Mouse (Mus musculus): ENCODE measurements around the gene Tgfa. TPM values are rescaled to one million over a fixed set of nuclear protein-coding genes. Genes with fewer than 3 reads are reported as not detected.

Gene Tgfa
- polyA plus RNA-seq, 1 experiment from 2014 or later = 1.8 TPM

DNA sequence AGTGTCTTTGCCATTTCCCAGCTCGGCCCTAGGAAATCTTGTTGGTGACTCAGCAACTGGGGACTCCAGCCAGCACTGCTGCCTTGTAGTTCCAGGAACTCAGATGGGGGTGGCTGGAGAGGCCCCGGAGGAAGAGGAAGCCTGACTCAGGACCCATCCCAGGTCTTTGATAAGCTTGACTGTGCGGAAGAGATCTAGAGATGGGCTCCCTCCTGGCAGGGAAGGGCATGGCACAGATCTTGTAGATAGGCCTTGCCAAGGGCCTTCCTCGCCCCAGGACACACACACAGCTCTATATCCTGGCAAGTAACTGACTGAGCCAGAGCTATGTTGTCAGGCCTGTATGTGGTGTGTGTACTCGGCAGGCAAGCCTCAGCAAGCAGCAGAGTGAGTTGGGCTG is 24.5 kb downstream of the Tgfa start:
- H3K4me1 ChIP-seq (ENCODE audit: control insufficient read depth, insufficient read depth, low read length) = no peaks in the 10 kb centered on the region
- no peaks in the 10 kb centered on the region for H3K36me3 ChIP-seq (replicated peaks; ENCODE audit: control insufficient read depth, insufficient read depth, low read depth, low read length)
- H3K4me2 ChIP-seq (ENCODE audit: low read depth, low read length) = no peak overlapping the region
- ATAC-seq (replicated peaks; ENCODE audit: insufficient number of reproducible peaks, low FRiP score, low TSS enrichment, low read depth) (no peak), DNase-seq (ENCODE audit: low spot score) (no peak)
- no peaks in the 10 kb centered on the region for H3K27me3 ChIP-seq (ENCODE audit: control insufficient read depth, insufficient read depth, low read length)
- WGBS = 74% methylated on average over 5 of the region's 5 CpGs
- no peaks in the 10 kb centered on the region for H3K9me3 ChIP-seq (replicated peaks; ENCODE audit: control insufficient read depth, low read length)
- H3K9ac ChIP-seq (replicated peaks; ENCODE audit: low read length) = no peak overlapping the region
- H3K4me3 ChIP-seq (ENCODE audit: low read depth, low read length) = no peak overlapping the region
- no peak overlapping the region for H3K27ac ChIP-seq (replicated peaks; ENCODE audit: low read depth, low read length)

DNA sequence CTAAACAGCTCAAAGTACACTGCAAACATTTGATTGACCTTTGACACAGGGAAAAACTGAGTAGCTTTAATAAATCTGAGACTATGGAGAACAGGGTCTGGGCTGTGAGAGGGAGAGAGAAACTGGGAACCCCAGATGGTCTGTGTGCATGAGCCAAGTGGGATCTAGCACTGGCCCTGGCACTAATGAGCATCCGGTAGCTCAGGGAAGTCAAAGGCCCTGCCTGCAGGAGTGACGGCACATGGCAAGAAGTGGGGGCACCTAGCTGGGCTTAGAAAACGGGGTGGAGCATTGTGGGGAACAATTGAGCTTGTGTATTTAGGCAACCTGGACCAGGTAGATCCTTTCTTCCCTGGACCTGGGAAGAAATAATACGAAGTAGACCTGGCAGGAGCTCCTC is 25.1 kb downstream of the Tgfa start:
- WGBS = 73% methylated on average over 4 of the region's 4 CpGs
- DNase-seq (ENCODE audit: low spot score) = no peak

DNA sequence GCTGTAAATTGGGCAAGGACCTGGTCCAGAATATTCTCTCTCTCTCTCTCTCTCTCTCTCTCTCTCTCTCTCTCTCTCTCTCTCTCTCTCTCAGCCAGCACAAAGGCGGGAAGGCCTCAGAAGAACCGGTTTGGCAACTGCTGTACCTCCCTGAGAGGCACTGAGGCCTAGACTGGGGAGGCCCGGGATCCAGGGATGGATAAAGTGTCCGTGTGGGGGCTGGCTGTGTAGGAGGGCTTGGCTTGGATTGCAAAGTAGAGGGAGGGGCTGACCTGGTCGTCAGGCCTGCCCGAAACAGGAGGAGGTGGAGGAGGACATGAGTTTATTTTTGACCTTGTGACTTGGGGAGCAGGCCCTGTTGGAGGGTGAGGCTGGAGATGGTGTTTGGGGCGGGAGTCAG is 27.4 kb downstream of the Tgfa start:
- no peak overlapping the region for H3K27ac ChIP-seq (replicated peaks; ENCODE audit: low read depth, low read length)
- no peak for ATAC-seq (replicated peaks; ENCODE audit: insufficient number of reproducible peaks, low FRiP score, low TSS enrichment, low read depth)

More for the DNA sequence above, 25.1 kb downstream of the Tgfa start:
- no peak overlapping the region for H3K9ac ChIP-seq (replicated peaks; ENCODE audit: low read length)
- no peaks in the 10 kb centered on the region for H3K4me1 ChIP-seq (ENCODE audit: control insufficient read depth, insufficient read depth, low read length)
- no peaks in the 10 kb centered on the region for H3K9me3 ChIP-seq (replicated peaks; ENCODE audit: control insufficient read depth, low read length)
- H3K36me3 ChIP-seq (replicated peaks; ENCODE audit: control insufficient read depth, insufficient read depth, low read depth, low read length) = no peaks in the 10 kb centered on the region
- no peak overlapping the region for H3K27ac ChIP-seq (replicated peaks; ENCODE audit: low read depth, low read length)
- no peak overlapping the region for H3K4me2 ChIP-seq (ENCODE audit: low read depth, low read length)
- H3K27me3 ChIP-seq (ENCODE audit: control insufficient read depth, insufficient read depth, low read length) = no peaks in the 10 kb centered on the region
- ATAC-seq (replicated peaks; ENCODE audit: insufficient number of reproducible peaks, low FRiP score, low TSS enrichment, low read depth) = no peak
- no peak overlapping the region for H3K4me3 ChIP-seq (ENCODE audit: low read depth, low read length)

DNA sequence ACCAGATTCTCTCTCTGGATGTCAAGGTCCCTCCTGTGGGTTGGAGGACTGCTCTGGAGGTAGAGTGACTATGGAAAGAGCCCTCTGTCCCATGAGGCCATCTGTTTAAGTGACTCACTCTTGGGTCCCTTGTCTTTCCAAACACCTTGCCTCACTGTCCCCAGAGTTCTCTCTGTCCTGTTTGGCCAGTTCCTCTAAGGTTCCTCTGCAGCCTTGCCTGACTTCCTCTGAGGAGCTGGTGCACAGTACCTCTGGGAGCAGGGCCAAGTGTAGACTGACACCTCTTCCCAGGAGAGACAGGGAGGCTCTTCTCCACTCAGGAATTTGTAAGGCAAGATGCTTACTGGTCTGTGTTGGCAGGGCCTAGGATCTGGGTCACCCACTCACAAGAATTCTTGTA is 30.6 kb downstream of the Tgfa start:
- Histone ChIP-seq H3K27me3 (ENCODE audit: control insufficient read depth, insufficient read depth, low read length) (no peaks in the 10 kb centered on the region), H3K4me3 (ENCODE audit: low read depth, low read length) (no peak overlapping the region), H3K4me1 (ENCODE audit: control insufficient read depth, insufficient read depth, low read length) (no peaks in the 10 kb centered on the region), H3K9ac (replicated peaks; ENCODE audit: low read length) (no peak overlapping the region), H3K9me3 (replicated peaks; ENCODE audit: control insufficient read depth, low read length) (no peaks in the 10 kb centered on the region), H3K36me3 (replicated peaks; ENCODE audit: control insufficient read depth, insufficient read depth, low read depth, low read length) (no peaks in the 10 kb centered on the region), H3K27ac (replicated peaks; ENCODE audit: low read depth, low read length) (no peak overlapping the region), H3K4me2 (ENCODE audit: low read depth, low read length) (no peak overlapping the region)
- DNase-seq (ENCODE audit: low spot score) (no peak), ATAC-seq (replicated peaks; ENCODE audit: insufficient number of reproducible peaks, low FRiP score, low TSS enrichment, low read depth) (no peak)

More for the DNA sequence above, 27.4 kb downstream of the Tgfa start:
- no peak overlapping the region for H3K4me2 ChIP-seq (ENCODE audit: low read depth, low read length)
- no peaks in the 10 kb centered on the region for H3K4me1 ChIP-seq (ENCODE audit: control insufficient read depth, insufficient read depth, low read length)
- H3K36me3 ChIP-seq (replicated peaks; ENCODE audit: control insufficient read depth, insufficient read depth, low read depth, low read length) = no peaks in the 10 kb centered on the region
- DNase-seq (ENCODE audit: low spot score) = peak; percentile 40
- H3K9ac ChIP-seq (replicated peaks; ENCODE audit: low read length) = no peak overlapping the region
- H3K9me3 ChIP-seq (replicated peaks; ENCODE audit: control insufficient read depth, low read length) = no peaks in the 10 kb centered on the region
- H3K4me3 ChIP-seq (ENCODE audit: low read depth, low read length) = no peak overlapping the region
- WGBS = 29% methylated on average over 7 of the region's 7 CpGs
- no peaks in the 10 kb centered on the region for H3K27me3 ChIP-seq (ENCODE audit: control insufficient read depth, insufficient read depth, low read length)

DNA sequence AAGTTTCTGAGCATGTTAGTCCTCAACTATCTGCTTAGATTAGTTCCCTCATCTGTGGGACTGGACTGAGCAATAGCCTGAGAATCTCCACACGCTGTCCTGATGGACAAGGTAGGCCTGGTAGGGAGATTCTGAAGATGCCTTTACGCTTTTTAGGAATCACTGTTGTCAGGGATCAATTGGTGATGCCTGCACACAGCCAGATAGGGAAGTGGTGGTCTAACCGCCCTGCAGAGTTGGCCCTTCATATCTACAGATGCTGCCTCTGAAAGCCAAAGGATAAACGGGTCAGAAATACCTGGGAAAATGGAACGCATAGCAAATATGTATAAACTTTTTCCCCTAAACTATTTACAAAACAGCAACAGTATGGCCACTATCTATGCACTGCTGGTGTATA is 37.3 kb downstream of the Tgfa start:
- no peaks in the 10 kb centered on the region for H3K4me1 ChIP-seq (ENCODE audit: control insufficient read depth, insufficient read depth, low read length)
- H3K9ac ChIP-seq (replicated peaks; ENCODE audit: low read length) = no peak overlapping the region
- DNase-seq (ENCODE audit: low spot score) (no peak), ATAC-seq (replicated peaks; ENCODE audit: insufficient number of reproducible peaks, low FRiP score, low TSS enrichment, low read depth) (no peak)
- H3K4me3 ChIP-seq (ENCODE audit: low read depth, low read length) = no peak overlapping the region
- 88% methylated on average over 5 of the region's 5 CpGs for WGBS
- no peaks in the 10 kb centered on the region for H3K9me3 ChIP-seq (replicated peaks; ENCODE audit: control insufficient read depth, low read length)
- no peak overlapping the region for H3K27ac ChIP-seq (replicated peaks; ENCODE audit: low read depth, low read length)
- no peaks in the 10 kb centered on the region for H3K27me3 ChIP-seq (ENCODE audit: control insufficient read depth, insufficient read depth, low read length)
- no peak overlapping the region for H3K4me2 ChIP-seq (ENCODE audit: low read depth, low read length)
- no peaks in the 10 kb centered on the region for H3K36me3 ChIP-seq (replicated peaks; ENCODE audit: control insufficient read depth, insufficient read depth, low read depth, low read length)

DNA sequence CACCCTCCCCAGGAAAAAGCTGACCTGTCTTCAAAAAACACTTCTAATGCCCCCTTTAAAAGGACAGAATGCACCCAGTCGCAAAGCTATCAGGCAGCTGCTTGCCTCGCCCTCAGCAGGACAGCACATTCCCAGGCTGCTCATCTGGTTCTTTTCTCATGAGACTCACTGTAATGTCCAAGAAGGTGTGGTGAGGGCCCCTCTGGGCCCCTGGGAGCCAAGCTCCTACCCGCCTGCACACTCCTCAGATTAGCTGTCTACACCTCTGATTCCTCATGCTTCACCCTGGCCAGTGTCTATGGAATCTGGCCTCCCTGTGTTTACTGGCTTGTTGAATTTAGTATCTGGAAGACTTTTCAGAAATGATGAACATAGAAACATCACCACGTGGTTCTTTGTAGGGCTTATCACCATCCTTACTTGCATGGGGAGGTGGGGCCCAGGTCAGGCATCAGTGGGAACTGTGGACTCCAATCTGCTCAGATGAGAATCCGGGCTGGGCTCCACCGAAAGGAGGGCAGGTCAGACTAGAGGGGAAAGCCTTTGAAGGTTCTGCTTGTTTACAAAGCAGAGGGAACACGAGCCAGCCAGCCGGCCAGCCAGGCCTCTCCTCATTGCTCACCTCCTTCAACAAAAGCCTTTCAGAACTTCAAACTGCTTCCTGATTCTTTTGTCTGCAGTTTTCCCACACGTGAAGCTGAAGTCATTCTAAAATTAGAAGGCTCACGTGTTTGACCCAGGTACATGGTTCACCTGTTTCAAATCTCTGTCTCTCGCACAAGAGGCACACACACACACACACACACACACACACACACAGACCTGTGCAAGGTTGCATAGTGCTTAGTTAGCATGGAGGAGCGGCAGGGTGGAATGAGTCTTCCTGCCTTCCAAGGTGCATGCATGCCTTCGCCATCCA is 38.7 kb downstream of the Tgfa start:
- H3K9ac ChIP-seq (replicated peaks; ENCODE audit: low read length) = no peak overlapping the region
- ATAC-seq (replicated peaks; ENCODE audit: insufficient number of reproducible peaks, low FRiP score, low TSS enrichment, low read depth) (no peak), DNase-seq (ENCODE audit: low spot score) (no peak)
- 41% methylated on average over 13 of the region's 13 CpGs for WGBS
- no peak overlapping the region for H3K4me2 ChIP-seq (ENCODE audit: low read depth, low read length)
- H3K4me3 ChIP-seq (ENCODE audit: low read depth, low read length) = no peak overlapping the region
- H3K27ac ChIP-seq (replicated peaks; ENCODE audit: low read depth, low read length) = no peak overlapping the region
- H3K9me3 ChIP-seq (replicated peaks; ENCODE audit: control insufficient read depth, low read length) = no peaks in the 10 kb centered on the region
- no peaks in the 10 kb centered on the region for H3K36me3 ChIP-seq (replicated peaks; ENCODE audit: control insufficient read depth, insufficient read depth, low read depth, low read length)
- no peaks in the 10 kb centered on the region for H3K4me1 ChIP-seq (ENCODE audit: control insufficient read depth, insufficient read depth, low read length)
- no peaks in the 10 kb centered on the region for H3K27me3 ChIP-seq (ENCODE audit: control insufficient read depth, insufficient read depth, low read length)

DNA sequence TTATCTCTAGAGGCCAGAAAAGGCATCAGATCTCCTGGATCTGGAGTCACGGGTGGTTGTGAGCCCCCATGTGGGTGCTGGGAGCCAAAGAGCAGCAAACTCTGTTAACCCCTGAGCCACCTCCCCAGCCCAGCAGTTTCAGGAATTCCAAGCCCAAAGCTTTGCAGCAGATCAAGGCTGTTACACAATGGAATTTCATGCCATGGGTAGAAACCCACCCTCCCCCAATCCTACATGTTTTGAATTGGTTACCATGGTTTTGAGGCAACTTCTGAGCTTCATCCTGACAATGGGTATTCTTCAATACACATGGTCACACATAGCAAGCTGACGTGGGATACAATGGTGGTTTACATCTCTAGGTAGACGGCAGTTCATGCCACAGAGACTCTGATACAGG is 49.8 kb downstream of the Tgfa start:
- Histone ChIP-seq H3K4me3 (ENCODE audit: low read depth, low read length) (no peak overlapping the region), H3K27ac (replicated peaks; ENCODE audit: low read depth, low read length) (no peak overlapping the region), H3K9ac (replicated peaks; ENCODE audit: low read length) (no peak overlapping the region), H3K4me2 (ENCODE audit: low read depth, low read length) (no peak overlapping the region), H3K36me3 (replicated peaks; ENCODE audit: control insufficient read depth, insufficient read depth, low read depth, low read length) (no peaks in the 10 kb centered on the region), H3K9me3 (replicated peaks; ENCODE audit: control insufficient read depth, low read length) (no peaks in the 10 kb centered on the region), H3K27me3 (ENCODE audit: control insufficient read depth, insufficient read depth, low read length) (no peaks in the 10 kb centered on the region), H3K4me1 (ENCODE audit: control insufficient read depth, insufficient read depth, low read length) (no peaks in the 10 kb centered on the region)
- no peak for DNase-seq (ENCODE audit: low spot score)
- no peak for ATAC-seq (replicated peaks; ENCODE audit: insufficient number of reproducible peaks, low FRiP score, low TSS enrichment, low read depth)
- 46% methylated on average over 3 of the region's 3 CpGs for WGBS

DNA sequence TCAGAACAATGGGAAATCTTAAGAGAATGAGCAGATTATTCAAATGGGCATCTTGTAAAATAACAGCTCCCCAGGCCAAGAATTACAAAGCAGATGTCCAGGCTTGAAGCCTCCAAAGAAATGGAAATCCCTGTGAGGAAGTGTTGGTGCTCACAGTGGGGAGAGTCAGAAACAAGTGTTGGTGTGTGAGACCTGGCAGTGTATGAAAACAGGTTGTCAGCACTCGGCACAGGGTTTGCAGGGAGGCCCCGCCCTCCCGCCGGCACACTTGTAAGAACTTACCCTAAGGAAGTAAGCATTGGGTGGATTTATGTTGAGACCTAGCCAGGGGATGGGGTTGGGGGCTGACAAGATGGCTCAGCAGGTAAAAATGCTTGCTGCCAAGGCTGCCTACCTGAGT is 50.9 kb downstream of the Tgfa start:
- ATAC-seq (replicated peaks; ENCODE audit: insufficient number of reproducible peaks, low FRiP score, low TSS enrichment, low read depth) (no peak), DNase-seq (ENCODE audit: low spot score) (no peak)
- no peaks in the 10 kb centered on the region for H3K9me3 ChIP-seq (replicated peaks; ENCODE audit: control insufficient read depth, low read length)
- 52% methylated on average over 4 of the region's 4 CpGs for WGBS
- no peaks in the 10 kb centered on the region for H3K27me3 ChIP-seq (ENCODE audit: control insufficient read depth, insufficient read depth, low read length)
- H3K4me1 ChIP-seq (ENCODE audit: control insufficient read depth, insufficient read depth, low read length) = no peaks in the 10 kb centered on the region
- no peak overlapping the region for H3K27ac ChIP-seq (replicated peaks; ENCODE audit: low read depth, low read length)
- H3K36me3 ChIP-seq (replicated peaks; ENCODE audit: control insufficient read depth, insufficient read depth, low read depth, low read length) = no peaks in the 10 kb centered on the region
- H3K9ac ChIP-seq (replicated peaks; ENCODE audit: low read length) = no peak overlapping the region
- no peak overlapping the region for H3K4me2 ChIP-seq (ENCODE audit: low read depth, low read length)
- no peak overlapping the region for H3K4me3 ChIP-seq (ENCODE audit: low read depth, low read length)

Measured in embryonic facial prominence, embryonic 11.5 days (tissue).